Mouse (Mus musculus): ENCODE measurements around the gene Adgrl2.

The Adgrl2 gene

GRCm38 (mm10) chr3:148852556-148852955 lies 137.8 kb downstream of the Adgrl2 start:
- POLR2A ChIA-PET, result no interaction called here
- CTCF ChIA-PET, result no interaction called here

- CTCF ChIA-PET, result no interaction called here
- POLR2A ChIA-PET, result interaction anchor here in 2 of 4 experiments (0.7 to 1.3 kb wide), 2 partner anchors 34 to 631 kb away, joined by 3 to 4 read pairs; no protein-coding TSS in a partner anchor
Observed at GRCm38 (mm10) chr3:148850821-148851220, 139.5 kb downstream of the Adgrl2 start.

DNA sequence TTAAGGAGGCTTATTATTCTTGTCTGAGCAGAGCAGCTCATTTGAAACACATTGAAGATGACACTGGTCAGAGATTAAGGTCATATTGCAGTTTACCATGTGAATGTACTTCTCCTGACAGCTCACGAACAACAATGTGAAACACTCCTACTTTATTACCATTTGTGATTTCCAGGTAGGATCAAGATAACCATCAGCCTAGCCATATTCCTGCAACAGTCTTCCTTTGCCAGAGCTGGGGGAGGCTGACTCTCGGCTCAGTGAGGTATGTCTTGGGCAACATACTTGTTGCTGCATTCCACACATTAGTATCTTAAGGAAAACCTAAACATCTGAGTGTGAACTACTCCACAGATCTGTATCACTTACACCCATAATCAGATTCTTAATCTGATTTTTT lies 142.0 kb downstream of the Adgrl2 start:
- POLR2A ChIA-PET, result no interaction called here
- CTCF ChIA-PET, result interaction anchor here in 1 of 4 experiments (0.6 kb wide), 1 partner anchor 942 kb away, joined by 8 read pairs; no protein-coding TSS in a partner anchor

GRCm38 (mm10) chr3:148844182-148844581 lies 146.2 kb downstream of the Adgrl2 start:
- POLR2A ChIA-PET, result no interaction called here

DNA sequence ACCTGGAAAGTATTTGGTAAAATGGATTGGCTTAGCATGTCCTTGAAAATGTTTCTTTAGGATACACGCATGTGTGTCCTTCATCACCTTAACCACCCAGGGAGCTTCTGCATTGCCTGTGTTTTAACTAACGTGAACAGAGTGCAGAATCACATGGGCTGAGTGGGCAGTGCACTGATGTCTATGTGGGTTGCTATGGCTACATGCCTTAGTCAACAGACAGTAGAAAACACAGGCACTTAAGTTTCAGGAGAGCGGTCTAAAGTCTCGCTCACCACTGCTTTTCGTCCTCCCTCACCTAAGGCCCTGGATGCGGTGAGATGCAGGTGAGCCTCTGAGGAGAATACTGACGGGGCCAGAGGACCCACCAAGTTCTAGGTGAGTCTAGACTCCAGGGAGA lies 147.8 kb downstream of the Adgrl2 start:
- ChIA-PET CTCF (no interaction called here), POLR2A (no interaction called here)

More at GRCm38 (mm10) chr3:148844182-148844581, 146.2 kb downstream of the Adgrl2 start:
- CTCF ChIA-PET, result no interaction called here

DNA sequence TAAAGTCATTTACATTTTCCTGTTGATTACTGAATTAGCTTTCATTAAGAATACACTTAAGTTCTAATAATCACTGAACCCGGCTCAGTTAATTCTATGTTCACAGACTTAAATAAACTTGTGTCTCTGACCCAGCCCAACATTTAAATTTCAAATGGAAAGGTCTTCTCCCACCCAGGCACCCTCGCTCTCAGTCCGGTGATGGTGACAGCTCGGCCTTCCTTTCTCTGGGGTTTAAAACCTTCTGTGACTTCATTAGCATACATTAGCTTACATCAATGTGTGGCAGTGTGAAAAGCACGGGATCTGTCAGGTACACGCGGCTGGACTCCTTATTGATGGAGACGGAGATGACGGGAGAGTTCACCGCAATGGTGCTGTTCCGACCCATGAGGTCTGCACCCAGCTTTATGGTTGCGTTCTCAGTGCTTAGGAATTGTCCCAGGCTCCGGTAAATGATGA lies 151.5 kb downstream of the Adgrl2 start:
- POLR2A ChIA-PET, result no interaction called here

GRCm38 (mm10) chr3:148838095-148838834 lies 152.1 kb downstream of the Adgrl2 start:
- ChIA-PET POLR2A (interaction anchor here in 2 of 4 experiments (0.6 kb wide), 2 partner anchors 9 to 133 kb away, joined by 3 to 4 read pairs; no protein-coding TSS in a partner anchor), CTCF (no interaction called here)

More for the DNA sequence above, 151.5 kb downstream of the Adgrl2 start:
- CTCF ChIA-PET, result interaction anchor here in 1 of 4 experiments (0.7 kb wide), 1 partner anchor 183 kb away, joined by 3 read pairs; no protein-coding TSS in a partner anchor

- ChIA-PET POLR2A (no interaction called here), CTCF (no interaction called here)
Observed at GRCm38 (mm10) chr3:148835136-148835535, 155.2 kb downstream of the Adgrl2 start.

DNA sequence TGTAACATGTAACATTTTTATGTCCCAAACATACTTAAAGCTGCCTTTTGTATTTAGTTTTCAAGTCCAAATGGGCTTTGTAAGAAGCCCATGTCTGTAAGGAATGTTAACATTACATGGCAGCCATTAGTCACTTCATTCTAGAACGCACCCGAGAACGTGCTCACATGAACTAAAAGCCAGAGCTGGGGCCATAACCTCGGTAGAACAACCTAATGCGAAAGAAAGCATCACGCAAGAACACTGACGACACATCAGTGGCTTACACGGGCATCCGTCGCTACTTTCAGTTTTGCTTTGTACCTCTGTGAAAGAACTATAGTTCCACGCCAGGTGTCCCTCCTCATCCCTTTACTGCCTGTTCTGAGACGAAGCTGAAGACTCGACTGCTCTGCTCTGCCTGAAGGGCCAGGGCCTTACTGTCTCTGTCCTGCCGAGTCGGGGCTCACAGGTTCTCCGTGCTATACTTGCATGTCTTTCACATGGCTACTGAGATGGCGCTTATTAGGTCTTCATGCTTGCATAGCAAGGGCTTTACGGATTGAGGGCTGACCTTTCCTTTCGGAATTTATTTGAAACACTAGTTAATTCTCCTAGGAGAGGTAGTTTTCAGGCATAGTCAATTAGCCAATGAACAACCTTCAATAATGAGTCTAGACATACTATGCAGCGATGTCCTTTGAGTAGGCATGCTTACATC lies 157.1 kb downstream of the Adgrl2 start:
- CTCF ChIA-PET, result no interaction called here
- POLR2A ChIA-PET, result no interaction called here

DNA sequence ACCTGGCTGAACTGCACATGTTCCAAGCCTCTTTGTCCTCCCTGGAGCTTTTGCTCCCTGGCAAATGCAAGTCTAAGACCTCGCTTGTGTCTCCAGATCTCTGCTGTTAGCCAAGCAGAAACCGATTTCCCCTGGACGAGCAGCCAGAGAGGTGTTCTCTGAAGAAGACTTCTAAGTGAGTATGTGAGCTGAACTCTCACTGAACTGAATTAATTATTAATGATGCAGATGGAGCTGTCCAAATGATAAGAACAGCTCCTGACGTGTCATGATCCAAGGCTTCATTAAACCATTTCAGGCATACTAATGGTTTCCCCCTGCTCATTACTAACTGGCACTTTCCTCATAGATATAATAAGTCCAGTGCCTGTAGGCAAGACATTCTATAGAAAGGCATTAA lies 158.4 kb downstream of the Adgrl2 start:
- POLR2A ChIA-PET, result no interaction called here
- CTCF ChIA-PET, result no interaction called here

DNA sequence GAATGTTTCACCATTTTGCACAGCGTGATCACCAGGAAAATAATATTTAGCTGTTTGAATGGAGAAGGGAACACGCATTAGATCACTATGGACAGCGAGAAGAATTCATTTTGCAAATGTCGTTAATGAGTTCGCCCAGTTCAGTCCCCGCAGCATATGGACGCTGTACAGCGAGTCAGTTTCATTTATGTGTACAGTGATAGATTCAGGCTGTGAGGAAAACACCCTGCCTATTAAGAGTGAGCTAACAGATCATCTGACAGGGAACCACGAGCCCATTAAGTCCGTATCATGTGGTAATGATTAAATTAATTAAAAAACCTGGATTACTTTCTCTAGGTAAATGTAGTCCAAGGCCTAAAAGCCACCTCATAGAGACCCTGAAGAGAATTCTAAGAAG lies 161.8 kb downstream of the Adgrl2 start:
- ChIA-PET CTCF (no interaction called here), POLR2A (no interaction called here)

- CTCF ChIA-PET, result no interaction called here
- POLR2A ChIA-PET, result interaction anchor here in 1 of 4 experiments (0.7 kb wide), 1 partner anchor 42 kb away, joined by 3 read pairs; no protein-coding TSS in a partner anchor
Observed at GRCm38 (mm10) chr3:148823551-148823950, 166.8 kb downstream of the Adgrl2 start.

DNA sequence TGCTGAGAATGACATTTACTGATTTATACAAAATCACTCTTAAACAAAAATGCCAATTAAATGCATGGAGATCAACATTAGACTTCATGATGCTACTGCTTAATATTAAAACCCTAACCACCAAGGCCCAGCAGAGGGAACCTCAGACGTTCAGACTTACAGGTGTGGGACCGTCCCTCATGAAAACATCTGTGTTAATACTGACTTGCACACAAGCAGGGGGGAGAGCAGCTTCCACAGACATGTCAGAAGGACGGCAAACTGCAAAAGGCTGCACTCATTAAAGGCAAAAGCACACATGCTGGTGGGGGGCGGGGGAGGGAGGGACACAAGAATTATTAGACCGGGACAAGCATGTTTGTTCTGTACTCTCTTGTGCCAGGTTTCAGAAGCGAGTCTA lies 168.7 kb downstream of the Adgrl2 start:
- POLR2A ChIA-PET, result no interaction called here
- CTCF ChIA-PET, result no interaction called here

DNA sequence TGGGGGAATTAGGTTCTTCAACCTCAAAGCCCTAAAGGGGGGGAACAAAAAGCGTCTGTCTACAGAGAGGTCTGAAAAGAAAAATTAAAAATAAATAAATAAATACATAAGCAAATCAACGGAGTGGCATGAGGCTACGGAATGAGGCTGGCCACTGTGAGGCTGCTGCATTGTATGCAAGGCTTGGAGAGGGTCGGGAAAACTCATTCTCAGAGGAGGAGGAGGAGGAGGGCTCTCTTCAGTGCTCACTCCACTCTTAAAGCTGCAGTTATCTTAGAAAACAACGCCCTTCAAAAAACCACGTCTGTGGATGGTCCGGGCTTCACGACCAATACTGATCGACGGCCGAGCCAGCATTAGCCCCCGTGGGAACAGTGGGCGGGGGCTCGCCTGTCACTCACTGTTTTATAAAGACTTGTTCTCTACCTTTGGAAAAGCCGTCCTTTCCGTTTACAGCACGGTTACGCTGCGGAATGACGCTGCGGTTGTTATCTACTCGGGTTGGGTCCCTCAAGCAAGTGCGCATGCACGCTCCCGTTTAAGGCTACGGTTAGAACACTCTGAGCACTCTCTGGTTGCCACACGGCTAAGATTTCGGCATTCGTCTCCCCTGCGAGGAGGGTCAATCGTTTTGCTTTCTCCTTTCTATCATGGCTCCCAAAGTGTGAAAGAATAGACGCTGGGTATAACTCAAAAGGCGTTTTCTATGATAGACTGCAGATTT lies 170.9 kb downstream of the Adgrl2 start:
- ChIA-PET POLR2A (no interaction called here), CTCF (no interaction called here)

DNA sequence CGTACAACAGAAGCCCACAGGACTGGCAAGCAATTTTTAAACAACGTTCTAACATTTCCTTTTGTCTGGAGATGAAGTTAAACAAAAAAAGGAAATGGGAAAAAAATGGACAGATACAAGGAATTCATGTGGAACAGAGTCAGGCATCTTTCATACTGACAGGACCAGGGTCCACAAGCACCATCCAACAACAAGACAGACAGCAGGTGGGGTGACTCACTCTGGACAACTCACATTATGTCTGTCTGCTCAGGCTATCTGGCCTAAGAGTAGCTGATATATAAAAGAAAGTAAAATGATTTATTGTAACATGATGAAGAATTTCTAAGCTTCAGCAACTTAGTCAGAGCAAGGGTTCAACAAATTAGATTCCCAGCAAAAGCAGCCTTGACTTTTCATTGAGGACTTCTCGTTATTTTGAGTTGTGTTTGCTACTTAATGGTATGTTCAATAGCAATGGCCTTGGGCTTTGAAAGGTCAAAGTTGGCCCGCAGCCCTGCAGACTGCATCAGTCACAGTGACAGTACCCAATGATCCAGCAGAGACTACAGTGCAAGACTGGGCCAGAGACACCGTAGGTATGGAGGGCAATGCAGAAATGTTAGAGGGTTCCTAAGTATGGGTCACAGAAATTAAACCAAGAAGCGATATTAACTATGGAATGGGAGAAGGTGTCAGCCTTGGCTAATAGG lies 171.8 kb downstream of the Adgrl2 start:
- CTCF ChIA-PET, result no interaction called here
- POLR2A ChIA-PET, result no interaction called here

DNA sequence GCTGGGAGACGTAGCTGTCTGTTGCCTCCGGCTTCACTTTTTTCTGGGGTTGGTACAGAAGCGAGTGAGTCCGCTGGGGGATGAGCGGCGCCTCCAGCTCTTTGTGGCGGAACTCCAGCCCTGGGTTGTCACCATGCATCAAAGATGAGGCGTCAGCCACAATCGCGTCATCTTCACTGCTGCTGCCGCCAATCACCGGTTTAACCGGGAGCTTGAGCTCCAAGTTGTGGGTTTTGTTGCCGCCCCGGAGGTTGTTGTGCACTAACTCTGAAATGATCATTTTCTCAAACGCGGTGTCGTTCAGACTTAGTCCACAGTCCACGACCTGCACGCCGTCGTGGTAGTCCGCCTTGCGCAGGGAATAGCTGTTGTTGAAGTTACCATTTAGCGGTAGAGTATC lies 172.9 kb downstream of the Adgrl2 start:
- POLR2A ChIA-PET, result interaction anchor here in 1 of 4 experiments (0.8 to 1.0 kb wide), 2 partner anchors 24 to 33 kb away, joined by 4 read pairs; no protein-coding TSS in a partner anchor
- CTCF ChIA-PET, result interaction anchor here in 1 of 4 experiments (0.6 kb wide), 1 partner anchor 36 kb away, joined by 3 read pairs; no protein-coding TSS in a partner anchor

GRCm38 (mm10) chr3:148813121-148813520 lies 177.2 kb downstream of the Adgrl2 start:
- POLR2A ChIA-PET, result no interaction called here
- CTCF ChIA-PET, result no interaction called here

- ChIA-PET POLR2A (no interaction called here), CTCF (no interaction called here)
Observed at GRCm38 (mm10) chr3:148812059-148812458, 178.3 kb downstream of the Adgrl2 start.

DNA sequence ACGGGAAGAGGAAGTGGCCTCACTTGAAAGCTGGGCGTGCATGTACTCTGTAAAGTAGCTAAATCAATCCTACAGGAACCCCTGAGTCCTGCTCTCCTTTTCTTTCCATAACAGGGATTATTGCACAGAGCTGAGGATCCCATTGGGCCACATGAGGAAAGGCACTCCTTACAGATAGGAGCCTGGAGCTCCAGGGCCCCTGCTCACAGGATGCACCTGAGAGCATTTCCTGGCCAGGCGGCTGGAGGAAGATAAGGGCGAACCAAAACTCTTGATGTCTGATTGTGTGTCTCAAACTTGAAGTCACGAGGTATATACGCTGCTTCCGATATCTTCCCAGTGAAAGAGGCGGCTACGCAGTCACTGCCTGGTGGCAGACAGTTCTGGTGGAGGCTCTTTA lies 183.4 kb downstream of the Adgrl2 start:
- POLR2A ChIA-PET, result interaction anchor here in 1 of 4 experiments (0.6 kb wide), 1 partner anchor 1933 kb away, joined by 3 read pairs; no protein-coding TSS in a partner anchor
- CTCF ChIA-PET, result no interaction called here
